Mouse (Mus musculus): ENCODE results near the gene Rbbp7. TPM values are rescaled to one million over a fixed set of nuclear protein-coding genes. Genes with fewer than 3 reads are reported as not detected.

The Rbbp7 gene
- polyA plus RNA-seq, 1 experiment from 2014 or later, result 229 TPM

Other genes starting within 250 kb of the Rbbp7 start
- 3.2 and 3.4 TPM in 2 replicates for gene Reps2, start 116.8 kb upstream of the Rbbp7 start, polyA plus RNA-seq (2015; fragmentation: Nextera tagmentation; extraction: Ambion mirVana)
- gene Txlng, start 69.1 kb downstream of the Rbbp7 start, polyA plus RNA-seq (2015; fragmentation: Nextera tagmentation; extraction: Ambion mirVana), result 11.3 and 13.1 TPM in 2 replicates
- gene Syap1, start 128.0 kb downstream of the Rbbp7 start, polyA plus RNA-seq (2015; fragmentation: Nextera tagmentation; extraction: Ambion mirVana), result 30.9 and 34.0 TPM in 2 replicates
- gene Ctps2, start 140.8 kb downstream of the Rbbp7 start, polyA plus RNA-seq (2015; fragmentation: Nextera tagmentation; extraction: Ambion mirVana), result 90.2 and 94.8 TPM in 2 replicates
- gene S100g, start 204.2 kb downstream of the Rbbp7 start, polyA plus RNA-seq (2015; fragmentation: Nextera tagmentation; extraction: Ambion mirVana), result 1.1 and 1.4 TPM in 2 replicates

All from hindbrain, embryonic 15.5 days (tissue).